Mouse (Mus musculus): ENCODE measurements around the gene Sacs.

The Sacs gene

DNA sequence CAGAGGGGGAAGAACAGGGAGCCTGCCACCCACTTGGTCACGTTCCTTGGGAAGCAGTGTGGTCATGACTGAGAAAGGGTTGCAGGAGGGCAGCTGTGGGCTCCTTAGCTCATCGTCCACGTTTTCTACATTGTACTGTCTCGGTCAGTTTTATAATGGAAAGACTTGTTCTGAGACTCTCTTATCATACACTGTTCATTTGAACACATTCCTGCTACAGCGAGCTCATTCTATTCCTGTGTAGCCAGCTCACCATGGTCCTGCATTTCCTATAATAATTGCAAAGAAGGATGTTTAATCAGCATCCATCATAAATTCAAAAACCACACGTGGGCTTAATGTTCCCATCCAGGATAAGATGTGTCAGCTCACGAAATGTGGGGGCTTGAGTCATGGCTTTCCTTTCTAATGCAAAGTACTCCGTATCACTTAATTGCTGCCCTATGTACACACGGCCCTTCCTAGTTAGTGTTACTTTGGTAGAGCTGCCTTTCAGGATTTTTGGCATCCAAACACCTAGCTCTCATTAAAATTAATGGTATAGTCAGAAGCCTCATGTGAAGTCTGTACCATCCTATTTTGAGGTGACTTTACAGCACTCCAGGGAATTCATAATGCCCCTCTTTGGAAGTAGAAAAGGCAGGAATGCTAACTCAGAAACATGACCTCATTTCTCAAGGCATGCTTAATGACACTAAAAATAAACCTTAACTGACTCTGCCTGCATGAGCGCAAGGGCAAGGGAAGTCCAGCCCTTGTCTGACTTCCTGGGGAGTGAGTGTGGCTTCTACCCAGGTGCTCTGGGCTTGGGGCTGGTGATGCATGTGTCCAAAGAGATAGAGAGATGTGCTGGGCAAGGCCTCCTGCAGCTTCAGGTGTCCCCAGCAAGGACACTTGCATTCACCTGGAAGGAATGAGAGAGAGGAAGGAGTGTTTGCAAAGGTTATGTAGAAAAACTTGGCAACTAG, 23.4 kb downstream of the Sacs start:
- no peak for DNase-seq (ENCODE audit: low spot score)

DNA sequence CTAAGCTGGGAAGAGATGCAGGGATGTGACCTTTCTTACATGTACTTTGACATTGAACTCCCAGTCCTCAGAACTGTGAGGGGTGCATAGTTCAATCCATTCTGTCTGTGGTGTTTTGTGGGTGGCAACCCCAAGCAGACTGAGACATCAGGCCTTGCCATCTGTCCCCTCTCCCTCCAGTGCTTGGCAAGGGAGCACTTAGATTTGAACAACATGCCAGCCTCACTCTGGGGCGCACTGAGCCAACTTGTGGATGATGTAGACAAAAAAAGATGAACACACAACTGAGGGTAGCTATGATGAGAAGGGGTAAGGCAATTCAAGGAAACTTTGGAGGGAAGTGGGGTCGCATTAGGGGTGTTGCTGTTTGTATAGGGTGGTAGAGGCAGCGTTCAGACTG, 26.2 kb downstream of the Sacs start:
- DNase-seq (ENCODE audit: low spot score), result no peak

DNA sequence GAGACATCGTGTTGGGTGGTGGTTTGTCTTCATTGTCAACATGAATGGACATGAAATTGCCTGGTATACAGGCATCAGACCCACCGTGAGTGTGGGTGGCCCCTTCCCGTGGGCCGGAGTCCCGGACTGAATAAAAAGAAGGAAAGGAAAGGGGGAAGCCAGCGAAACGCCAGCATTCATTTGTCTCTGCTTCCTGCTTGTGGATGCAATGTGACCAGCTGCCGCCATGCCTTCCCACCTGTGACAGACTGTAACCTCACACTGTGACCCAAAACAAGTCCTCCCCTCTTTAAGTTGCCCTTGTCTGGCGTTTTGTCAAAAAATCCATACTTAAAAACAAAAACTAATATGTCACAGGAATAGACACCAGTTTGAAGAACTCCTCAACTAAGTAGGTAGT, 27.7 kb downstream of the Sacs start:
- DNase-seq (ENCODE audit: low spot score), result no peak

DNA sequence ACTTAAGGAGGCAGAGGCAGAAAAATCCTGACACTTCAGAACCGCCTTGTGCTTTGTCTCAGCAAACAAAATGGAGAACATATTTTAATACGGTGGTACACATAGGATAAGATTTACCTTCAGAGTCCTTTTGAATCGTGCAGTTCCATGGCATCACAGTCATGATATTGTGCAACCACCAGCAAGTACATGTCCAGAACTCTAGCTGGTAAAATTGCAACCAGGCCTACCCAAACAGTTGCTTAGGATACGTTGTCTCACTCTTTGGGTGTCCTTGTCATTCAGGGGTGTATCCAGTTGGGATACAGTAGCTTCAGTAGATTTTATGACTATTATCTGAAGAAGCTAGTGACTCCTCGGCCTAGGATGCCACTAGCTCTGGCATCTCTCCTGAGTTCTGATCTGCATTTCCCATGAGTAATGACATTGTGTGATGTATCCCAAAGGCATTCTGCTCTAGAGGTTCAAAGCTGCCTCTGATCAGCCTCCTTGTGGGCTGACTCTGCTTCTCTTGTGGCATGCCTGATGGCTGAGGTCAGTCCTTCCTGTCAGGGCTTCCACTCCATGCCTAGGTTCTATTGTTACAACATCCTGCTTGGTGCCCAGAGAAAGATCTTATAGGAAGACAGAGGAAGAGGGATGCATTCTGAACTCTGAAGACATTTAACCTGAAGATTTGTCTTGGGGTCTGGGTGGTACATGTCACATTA, 33.2 kb downstream of the Sacs start:
- no peak for DNase-seq (ENCODE audit: low spot score)

DNA sequence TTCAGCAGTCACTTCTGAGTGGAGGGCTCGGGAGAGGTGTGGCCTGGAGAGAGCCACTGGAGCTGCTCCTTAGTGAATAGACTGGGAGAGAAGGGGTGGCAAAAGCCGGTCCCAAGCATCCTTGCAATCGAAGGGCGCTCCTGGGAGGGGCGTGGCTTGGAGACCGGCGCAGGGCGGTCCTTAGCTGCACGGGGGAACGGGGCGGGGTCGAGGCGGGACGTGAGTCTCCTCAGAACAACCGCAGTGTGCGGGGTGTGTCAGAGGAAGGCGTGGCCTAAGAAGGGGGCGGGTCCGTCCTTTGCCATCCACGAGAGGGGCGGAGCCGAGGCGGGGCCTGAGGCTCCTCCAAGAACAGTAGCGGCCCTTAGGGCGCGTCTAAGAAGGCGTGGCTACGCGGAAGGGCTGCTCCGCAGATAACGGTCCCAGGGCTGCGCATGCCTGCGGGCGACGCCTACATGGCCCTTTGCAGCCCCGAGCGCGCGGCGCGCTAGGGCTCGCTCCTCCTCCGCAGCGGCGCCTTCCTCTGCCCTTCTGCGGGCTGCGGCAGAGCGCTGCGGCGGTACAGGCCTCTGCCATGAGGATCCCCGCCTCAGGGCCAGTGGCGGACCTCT, 34.4 kb downstream of the Sacs start:
- peak; percentile 92 for DNase-seq (ENCODE audit: low spot score)

DNA sequence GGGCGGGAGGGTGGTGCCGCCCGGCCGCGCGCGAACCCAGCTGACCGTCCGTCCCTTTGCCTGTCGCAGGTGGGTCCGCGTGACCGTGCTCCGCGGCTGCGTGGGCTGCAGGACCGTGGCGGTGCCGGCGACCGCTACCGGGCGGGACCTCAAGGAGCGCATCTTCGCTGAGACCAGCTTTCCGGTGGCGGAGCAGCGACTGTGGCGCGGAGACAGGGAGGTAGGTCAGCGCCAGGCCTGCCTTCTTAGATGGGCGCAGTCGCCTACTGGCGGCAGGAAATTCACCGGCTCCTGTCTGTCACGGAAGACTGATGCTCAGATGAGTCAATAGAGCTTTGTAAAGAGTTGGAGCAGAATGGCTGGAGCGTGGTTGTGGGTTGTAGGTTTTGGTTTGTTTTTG, 35.0 kb downstream of the Sacs start:
- no peak for DNase-seq (ENCODE audit: low spot score)

DNA sequence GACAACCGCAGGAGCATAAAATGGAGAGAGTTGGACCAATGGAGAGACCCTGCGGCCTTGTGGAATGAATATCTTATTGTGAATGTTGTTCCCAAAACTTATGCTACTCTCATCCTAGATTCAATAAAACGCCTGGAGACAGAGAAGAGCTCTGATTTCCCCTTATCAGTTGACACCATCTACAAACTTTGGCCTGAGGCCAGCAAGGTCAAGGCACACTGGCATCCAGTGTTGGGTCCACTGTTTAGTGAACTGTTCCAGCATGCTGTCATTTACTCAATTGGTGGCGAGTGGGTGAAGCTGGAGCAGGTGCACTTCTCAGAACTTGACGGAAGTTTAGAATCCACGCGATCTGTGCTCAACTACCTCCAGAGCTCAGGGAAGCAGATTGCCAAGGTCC, 53.6 kb downstream of the Sacs start:
- DNase-seq (ENCODE audit: low spot score), result no peak

DNA sequence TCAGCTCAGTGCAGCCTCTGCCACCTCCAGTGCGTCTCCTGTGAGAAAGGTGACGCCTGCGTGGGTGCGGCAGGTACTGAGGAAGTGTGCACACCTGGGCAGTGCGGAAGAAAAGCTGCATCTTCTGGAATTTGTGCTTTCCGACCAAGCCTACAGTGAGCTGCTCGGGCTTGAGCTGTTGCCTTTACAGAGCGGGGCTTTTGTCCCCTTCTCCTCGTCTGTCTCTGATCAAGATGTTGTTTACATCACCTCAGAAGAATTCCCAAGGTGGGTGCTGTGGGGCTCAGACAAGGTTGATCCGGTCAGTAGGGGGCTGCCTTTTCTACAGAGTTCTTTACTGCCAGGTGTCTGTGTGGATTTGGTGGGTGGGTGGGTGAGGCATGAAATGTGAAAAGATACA, 54.1 kb downstream of the Sacs start:
- DNase-seq (ENCODE audit: low spot score), result no peak

DNA sequence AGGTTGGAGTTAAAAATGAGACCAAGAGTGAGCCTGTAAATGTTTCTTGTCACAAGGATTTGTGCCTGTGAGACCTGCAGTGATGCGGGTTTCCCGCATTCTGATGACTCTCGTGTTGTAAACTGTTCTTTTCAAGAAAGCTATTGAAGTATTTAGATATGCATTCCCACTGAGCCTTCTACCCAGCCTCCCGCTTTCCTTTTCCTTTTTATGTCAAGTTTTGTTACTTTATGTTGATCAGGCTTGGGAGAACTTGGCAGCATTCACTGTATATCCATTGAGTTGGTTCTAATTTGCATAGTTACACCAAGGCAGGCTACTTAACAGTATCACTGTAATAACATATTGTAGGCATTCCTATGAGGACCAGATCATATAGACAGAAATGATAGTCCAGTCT, 56.2 kb downstream of the Sacs start:
- DNase-seq (ENCODE audit: low spot score), result no peak

DNA sequence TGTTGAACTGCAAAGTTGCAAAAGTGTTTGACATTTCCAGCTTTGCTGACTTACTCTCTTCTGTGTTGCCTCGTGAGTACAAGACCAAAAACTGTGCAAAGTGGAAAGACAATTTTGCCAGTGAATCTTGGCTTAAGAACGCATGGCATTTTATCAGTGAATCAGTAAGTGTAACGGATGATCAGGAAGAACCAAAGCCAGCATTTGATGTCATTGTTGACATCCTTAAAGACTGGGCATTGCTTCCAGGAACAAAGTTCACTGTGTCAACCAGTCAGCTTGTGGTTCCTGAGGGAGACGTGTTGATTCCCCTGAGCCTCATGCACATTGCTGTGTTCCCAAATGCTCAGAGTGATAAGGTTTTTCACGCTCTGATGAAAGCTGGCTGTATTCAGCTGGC, 71.9 kb downstream of the Sacs start:
- DNase-seq (ENCODE audit: low spot score), result no peak

DNA sequence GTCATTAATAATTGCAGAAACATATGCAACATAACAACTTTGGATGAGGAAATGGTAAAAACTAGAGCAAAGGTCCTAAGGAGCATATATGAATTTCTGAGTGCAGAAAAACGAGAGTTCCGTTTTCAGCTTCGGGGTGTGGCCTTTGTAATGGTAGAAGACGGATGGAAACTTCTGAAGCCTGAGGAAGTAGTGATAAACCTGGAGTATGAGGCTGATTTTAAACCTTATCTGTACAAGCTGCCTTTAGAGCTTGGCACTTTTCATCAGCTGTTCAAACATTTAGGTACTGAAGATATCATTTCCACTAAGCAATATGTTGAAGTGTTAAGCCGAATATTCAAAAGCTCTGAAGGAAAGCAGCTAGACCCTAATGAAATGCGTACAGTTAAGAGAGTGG, 73.5 kb downstream of the Sacs start:
- no peak for DNase-seq (ENCODE audit: low spot score)

DNA sequence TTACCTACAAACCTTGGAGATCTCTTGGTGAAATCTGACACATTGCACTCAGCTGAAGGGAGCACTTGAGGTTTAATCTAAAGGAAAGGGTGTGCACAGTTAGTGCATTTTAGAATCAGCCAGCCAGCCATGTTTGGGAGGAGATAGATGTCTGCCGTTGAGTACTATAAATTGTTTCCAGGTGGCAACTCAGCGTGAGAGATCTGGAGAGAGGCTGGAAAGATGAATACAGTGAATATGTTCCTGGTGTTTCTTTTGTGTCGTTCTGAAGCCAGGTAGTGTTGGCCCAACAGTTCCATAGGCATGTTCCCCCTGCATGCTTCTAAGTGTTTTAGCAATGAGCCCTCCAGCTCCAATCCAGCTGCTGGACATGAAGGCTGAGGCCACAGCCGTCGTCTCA, 82.9 kb downstream of the Sacs start:
- DNase-seq (ENCODE audit: low spot score), result no peak

DNA sequence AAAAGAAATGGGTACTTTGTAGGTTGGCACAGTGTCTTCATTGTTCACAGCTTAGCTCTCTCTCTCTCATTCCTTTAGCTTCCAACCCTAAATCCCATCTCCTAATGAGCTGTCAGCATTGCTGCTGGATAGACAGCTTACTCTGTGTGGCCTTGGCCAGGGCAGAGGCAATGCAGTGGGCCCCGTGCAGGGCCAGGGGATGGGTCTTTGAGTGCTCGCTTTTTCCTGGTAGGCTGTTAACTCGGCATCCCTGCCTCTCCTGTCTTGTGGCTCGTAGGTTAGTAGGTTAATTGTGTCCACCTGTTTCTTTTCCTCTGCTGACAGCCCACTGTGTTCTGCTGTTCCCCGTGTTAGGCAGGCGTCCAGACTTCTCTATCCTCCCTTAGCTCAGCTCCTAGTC, 84.2 kb downstream of the Sacs start:
- no peak for DNase-seq (ENCODE audit: low spot score)

DNA sequence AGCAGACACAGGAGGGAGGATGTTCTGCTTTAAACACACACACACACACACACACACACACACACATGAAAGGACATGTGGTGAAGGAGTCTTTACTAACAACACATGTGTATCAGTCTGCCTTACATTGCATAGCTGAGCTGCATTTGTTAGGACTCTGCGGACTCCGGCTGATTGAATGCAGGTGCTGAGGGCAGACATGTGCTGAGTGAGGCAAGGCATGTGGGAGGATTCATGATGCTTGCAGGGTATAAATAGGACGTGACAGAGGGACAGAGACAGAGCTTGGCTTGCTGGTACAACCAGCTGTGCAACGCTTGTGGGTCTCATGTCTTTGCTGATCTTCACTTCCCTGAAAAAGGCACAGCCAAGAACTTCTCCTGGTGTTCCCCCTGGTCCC, 85.5 kb downstream of the Sacs start:
- no peak for DNase-seq (ENCODE audit: low spot score)

DNA sequence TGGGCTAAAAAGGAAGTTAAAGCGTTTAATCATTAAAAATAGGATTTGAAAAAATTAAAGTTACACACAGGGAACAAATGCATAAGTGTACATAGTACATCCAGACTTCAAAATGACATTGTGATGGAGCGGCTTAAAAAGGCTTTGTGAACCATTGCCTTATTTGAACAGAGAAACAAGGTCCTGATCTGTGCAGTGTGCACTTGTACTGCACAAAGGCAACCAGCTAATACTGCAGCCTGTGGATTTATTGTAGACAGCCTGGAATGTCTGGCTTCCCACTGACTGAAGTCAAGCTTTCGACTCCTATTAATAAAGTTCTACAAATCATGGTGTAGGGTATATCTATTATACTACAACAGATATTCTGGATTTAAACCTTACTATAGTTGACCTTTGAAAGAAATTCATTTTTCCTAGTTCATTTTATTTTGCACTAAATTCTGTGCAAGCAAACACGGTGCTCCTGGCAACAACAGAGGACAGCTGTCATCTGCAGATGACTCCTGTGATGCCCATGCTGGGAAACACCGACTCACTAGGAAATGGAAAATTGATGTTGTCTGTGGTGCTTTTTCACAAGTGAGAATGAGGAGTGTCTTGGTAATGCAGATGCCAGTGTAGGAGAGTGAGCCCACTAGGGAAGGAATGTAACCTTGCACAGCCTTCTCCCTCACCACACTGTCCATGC, 86.3 kb downstream of the Sacs start:
- no peak for DNase-seq (ENCODE audit: low spot score)

DNA sequence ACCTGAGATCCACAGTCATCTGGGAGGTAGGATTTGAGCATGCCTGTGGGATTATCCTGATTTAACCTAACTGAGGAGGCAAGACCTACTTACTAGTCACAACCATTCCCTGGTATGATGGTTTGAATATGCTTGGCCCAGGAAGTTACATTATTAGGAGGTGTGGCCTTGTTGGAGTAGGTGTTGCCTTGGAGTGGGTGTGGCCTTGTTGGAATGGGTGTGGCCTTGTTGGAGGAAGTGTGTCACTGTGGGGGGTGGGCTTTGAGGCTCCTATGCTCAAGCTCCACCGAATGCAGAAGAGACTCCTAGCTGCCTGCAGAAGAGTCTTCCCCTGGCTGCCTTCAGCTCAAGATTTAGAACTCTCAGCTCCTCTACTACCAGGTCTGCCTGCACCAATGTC, 87.9 kb downstream of the Sacs start:
- DNase-seq (ENCODE audit: low spot score), result no peak

DNA sequence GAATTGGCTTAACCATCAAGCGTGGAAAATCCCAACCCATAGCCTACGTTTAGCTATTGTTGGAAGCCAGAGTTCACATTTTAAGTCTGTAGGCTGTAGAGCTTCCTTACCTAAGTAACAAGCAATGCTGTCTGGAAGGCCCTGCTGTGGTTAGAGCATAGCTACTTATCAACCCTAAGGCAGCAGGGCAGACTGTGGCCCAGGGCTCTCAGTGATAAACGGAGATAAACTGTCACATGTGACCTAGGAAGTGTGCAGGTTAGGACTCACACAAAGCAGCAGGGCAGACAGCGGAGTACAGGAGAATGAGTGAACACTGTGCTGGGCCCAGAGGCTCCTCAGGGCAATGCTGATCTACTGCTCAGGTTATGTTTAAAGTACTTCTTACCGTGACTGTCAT, 91.5 kb downstream of the Sacs start:
- DNase-seq (ENCODE audit: low spot score), result no peak

DNA sequence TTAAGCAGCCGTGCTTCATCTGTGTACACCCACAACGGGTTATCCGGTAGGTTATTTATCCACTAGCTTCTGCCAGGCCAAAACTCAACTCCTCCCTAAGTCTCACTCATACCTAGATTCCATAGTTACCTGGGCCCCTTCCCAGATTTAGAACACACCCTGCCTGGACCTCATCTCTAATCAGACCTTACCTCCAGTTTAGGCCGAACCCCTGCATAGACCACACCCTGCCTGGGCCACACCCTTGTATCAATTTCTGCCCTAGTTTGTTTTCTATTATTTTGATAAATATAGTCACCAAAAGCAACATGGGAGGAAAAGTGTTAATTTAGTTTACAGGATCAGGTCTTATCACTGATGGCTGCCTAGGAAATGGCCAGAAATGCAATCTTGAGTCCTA, 91.9 kb downstream of the Sacs start:
- DNase-seq (ENCODE audit: low spot score), result no peak

DNA sequence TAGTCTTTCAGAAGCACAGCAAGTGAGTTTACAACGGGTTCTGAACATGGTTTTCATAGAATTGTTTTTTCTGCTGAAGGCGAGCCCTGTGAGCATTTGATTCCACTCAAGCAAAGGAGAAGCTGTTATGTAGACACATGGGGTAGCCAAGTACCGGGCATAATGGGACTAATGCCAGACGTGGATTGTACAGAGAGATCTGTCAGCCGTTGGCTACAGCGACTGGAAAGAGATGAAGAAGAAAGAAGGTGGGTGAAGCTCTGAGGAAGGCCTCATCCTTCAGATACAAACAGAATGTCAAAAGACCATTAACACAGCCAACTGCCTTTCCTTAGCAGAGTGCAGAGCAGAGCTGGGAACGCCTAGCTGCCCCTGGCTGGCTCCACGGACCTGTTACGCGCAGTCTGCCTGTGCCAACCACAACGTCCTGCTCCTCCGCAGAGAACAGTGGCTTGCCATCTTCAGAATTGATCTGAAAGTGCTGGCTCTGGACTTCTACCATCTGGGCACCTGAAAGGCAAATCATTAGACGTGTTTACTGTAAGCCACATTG, 93.8 kb downstream of the Sacs start:
- DNase-seq (ENCODE audit: low spot score), result no peak

DNA sequence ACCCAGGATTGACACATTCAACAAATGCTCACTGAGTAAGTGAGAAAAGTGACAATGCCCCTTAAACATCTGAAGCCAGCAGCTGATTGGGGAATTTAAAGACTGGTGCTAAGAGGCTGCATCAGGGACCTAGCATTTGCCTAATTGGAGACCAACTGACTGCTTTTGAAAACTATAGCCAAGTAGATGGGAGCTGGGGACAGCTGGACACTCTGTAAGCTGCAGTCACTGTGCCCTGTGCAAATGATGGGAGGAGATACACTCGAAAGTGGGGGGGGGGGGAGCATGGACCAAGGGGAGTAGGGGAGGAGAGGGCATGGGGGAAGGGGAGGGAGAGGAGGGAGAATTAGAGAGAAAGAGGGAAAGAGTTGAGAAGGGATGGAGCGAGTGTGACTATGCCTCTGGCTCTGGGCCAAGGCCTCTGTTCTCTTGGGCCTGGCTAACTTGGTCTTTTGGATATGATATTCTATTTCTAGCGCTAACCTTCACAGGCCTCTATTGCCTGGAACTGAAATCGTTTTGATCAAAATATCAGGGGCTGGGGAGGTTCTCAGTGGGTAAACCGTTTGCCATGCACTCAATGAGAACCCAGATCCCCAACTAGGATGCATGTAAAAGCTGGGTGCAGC, 97.7 kb downstream of the Sacs start:
- DNase-seq (ENCODE audit: low spot score), result no peak

DNA sequence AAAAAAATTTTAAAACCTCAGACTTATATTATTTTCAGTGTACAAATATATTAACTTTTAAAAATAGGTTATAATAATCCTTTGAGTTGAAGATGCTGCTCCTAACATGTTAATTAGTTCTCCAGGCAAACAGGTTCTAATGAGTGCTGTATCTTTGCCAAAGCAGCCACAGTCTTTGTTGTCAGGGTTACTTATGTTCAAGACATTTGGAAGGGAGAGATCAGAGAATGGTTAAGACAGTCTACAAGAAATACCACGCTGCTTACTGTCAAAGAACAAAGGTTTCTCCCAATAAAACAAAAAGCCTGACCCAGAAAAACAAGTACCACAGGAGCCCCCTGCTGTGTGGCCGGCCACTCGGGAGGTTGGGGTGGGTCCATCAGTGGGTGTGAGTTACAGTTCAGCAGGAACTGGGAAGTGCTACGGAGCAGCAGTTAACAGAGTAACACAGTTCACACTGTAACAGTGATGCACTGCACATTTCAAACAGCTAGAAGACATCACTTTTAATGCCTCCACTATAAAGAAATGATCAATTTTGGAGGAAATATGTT, 98.9 kb downstream of the Sacs start:
- no peak for DNase-seq (ENCODE audit: low spot score)
